Mouse (Mus musculus) layer of hippocampus, postnatal 25 days (tissue): Measurements from ENCODE around the gene Pigl. TPM values are rescaled to one million over a fixed set of nuclear protein-coding genes. Genes with fewer than 3 reads are reported as not detected.
A peak's percentile ranks its signal among the peaks of the same experiment; 100 is the strongest.
"Not testable (repeated sequence)": the region's sequence is repeated elsewhere in the genome, so short reads cannot be mapped to it uniquely, and the experiment has no call there.

Source experiments
- DNase-seq, 2 experiments: peaks; one replicate each; pipeline ENCODE4 v3.0.0; 2022; ENCODE audit warnings: mixed read lengths in 2 of 2, low spot score in 1 of 2; ENCODE audit errors: extremely low spot score in 1 of 2
- total RNA-seq, 2 experiments: library from RNA; stranded (reverse); gene quantifications; 2 replicates each; pipeline ENCODE4 v1.2.3; 2021

Pigl gene
- total RNA-seq = 1 to 10 TPM; 6.0 to 7.5 TPM

- DNase-seq = peak; percentile 78 to 82
Measured at GRCm38 (mm10) chr11:62458276-62458724, at the start of gene Pigl, which contains the start of gene Ncor1. Gene Pigl (plus strand): TSS chr11:62458460. Gene Ncor1 (minus strand): TSS chr11:62458541.

DNA sequence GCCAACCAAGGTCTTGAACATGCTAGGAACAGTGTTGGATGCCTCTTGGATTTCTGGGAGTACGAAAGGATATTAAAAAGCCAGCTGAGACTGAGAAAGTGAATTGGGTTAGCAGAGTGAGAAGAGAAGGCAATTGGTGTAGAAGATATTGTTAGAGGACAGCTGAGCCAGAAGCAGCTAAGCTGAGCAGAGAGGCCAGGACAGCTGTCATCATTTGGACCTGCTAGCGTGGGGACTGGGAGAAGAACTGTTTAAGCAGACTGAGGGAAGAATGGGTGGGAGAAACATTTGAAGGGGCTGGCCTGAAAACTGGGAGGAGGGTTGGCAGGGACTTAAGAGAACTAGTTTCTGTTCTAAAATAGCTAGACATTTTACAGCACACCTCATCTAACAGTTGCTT is 49.4 kb upstream of the Pigl start:
- DNase-seq = no peak

DNA sequence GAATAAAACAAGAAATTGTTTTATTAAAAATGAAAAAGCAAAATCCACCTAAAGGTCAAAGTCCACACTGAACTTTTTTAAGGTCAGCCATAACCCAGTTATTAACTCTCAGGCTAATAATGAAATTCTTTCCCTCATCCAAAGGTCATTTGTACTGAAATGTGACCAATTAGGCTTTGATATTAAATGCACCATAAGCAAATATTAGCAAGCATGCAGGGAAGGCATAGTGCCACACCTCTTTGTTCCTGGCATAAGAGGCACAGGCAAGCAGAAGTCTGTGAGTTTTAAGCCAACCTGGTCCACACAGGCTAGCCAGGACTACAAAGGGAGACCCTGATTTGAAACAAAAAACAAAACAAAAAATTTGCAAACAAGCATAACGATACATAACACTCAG is 48.6 kb upstream of the Pigl start:
- DNase-seq = no peak

GRCm38 (mm10) chr11:62415026-62415425 is 43.2 kb upstream of the Pigl start:
- no peak for DNase-seq

DNA sequence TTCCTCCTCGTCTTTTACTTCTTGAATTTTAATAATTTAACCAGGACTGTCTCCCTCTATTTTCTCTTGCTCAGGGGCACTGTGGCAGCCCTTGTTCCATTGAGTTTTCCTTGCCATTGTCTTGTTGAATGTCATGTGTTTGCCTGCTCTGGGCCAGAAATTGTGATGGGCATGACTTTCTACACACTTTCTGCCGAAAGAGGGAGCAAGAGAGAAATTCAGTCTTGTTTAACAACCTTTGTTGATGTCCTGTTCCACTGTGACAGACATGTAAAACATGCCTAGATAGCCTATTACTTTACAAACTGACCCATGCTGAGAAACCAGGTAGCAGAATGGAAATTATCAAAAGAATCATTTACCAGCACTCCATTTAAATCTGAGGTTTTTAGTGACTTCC is 33.7 kb upstream of the Pigl start:
- DNase-seq = no peak

DNA sequence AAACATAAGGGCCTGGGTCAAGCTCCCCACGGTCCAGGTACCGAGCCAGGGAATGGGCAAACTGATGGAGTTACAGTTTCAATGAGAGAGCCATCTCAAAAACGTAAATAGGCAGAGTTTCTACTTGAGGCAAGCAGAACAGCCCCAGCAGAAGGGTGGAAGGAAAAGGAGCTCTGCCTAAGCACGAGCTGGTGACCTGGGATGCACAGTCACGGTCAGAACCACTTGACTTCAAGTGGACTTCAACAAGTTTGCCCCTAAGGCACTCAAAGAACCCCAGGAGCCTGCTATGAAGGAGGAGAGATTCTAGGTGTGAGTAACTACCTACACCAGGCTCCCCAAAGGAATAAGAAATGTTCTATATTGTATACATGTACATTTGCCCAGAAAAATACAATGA is 32.0 kb upstream of the Pigl start:
- no peak for DNase-seq

DNA sequence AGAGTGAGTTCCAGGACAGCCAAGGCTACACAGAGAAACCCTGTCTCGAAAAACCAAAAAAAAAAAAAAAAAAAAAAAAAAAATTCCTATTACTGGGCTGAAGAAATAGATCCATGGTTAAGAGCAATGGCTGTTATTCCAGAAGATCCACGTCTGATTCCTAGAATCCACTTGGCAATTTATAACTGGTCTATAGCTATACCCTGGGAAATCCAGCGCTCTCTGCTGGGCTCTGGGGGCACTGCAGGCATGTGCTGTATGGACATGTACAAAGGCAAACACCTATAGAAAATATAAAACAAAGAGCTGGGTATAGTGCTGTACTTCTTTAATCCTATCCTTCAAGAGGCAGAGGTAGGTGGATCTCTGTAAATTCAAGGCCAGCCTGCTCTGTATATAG is 31.2 kb upstream of the Pigl start:
- no peak for DNase-seq

GRCm38 (mm10) chr11:62432211-62432610 is 26.0 kb upstream of the Pigl start:
- DNase-seq = no peak

- no peak for DNase-seq
Measured at GRCm38 (mm10) chr11:62440670-62441315, 17.5 kb upstream of the Pigl start.

GRCm38 (mm10) chr11:62445799-62446198 is 12.5 kb upstream of the Pigl start:
- no peak for DNase-seq

- no peak for DNase-seq
Measured at GRCm38 (mm10) chr11:62448971-62449370, 9.3 kb upstream of the Pigl start.

- DNase-seq = no peak
Measured at GRCm38 (mm10) chr11:62455193-62455592, 3.1 kb upstream of the Pigl start.

DNA sequence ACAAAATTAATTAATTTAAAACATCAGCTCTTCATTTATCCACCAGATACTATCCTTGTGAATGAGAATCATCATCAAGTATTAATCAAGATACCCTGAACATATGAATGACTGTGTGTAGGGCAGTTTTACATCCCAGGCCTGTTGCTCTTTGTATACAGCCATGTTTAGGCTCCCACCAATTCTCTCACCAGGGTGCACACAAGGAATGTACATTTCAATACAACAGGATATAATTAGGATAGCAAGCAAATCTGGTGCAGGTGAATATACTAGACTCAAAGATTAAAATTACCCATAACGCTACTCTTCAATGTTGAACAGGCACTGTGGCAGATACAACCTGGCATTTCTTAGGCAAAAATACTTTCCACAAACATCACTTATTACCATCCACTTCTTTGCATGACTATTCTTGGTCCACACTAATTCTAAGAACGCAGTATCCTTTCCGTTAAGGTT is 2.2 kb upstream of the Pigl start:
- no peak for DNase-seq

GRCm38 (mm10) chr11:62456483-62457172 is 1.6 kb upstream of the Pigl start:
- peak in 1 of 2 experiments; percentile 17 for DNase-seq

GRCm38 (mm10) chr11:62457241-62457890 is 894 bp upstream of the Pigl start:
- peak; percentile 70 to 78 for DNase-seq

DNA sequence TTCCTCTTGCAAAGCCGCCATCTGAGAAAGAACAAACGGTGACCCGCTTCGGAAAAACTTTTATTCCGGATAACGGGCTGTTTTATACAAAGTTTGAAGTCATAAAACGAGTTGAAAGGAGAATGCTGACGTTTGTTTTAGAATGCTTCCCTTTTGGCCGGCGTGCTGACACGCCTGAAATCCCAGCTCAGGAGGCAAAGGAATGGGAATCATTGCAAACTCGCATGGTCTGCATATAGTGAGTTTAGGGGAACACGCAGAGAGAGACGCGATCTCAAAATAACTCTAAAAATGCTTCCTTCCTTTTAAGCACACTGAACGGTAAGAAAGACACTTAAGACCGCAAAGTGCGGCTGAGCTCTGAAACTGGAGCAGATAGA is 379 bp upstream of the Pigl start:
- no peak for DNase-seq

DNA sequence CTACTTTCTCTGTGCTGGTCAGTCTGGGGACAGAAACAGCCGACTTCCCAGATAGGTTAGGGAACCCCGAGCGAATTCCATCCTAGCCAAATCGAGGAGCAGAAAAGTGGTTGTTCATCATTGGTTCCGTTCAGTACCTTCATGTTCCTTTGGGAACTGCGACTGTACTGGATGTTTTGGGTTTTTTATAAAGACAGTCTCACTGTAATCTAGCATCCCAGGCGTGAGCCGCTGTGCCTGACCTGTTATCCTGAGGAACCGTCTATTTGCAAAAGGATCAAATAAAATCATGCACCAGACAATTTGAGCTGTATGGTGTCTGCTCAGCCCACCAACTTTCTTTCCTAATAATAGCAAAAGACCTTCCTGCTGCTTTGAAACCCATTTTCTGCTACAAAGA is 520 bp downstream of the Pigl start:
- DNase-seq = no peak

DNA sequence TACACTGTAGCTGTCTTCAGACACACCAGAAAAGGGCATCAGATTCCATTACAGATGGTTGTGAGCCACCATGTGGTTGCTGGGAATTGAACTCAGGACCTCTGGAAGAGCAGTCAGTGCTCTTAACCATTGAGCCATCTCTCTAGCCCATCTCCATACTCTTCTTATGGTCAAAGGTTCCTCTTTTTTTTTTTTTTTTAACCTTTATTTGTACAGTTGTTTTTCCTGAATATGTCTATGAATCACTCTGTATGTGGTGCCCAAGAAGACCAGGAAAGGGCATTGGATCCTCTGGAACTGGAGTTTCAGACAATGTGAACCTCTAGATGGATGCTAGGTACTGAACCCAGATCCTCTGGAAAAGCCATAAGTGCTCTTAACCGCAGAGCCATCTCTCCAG is 4.3 kb downstream of the Pigl start:
- not testable (repeated sequence) for DNase-seq

DNA sequence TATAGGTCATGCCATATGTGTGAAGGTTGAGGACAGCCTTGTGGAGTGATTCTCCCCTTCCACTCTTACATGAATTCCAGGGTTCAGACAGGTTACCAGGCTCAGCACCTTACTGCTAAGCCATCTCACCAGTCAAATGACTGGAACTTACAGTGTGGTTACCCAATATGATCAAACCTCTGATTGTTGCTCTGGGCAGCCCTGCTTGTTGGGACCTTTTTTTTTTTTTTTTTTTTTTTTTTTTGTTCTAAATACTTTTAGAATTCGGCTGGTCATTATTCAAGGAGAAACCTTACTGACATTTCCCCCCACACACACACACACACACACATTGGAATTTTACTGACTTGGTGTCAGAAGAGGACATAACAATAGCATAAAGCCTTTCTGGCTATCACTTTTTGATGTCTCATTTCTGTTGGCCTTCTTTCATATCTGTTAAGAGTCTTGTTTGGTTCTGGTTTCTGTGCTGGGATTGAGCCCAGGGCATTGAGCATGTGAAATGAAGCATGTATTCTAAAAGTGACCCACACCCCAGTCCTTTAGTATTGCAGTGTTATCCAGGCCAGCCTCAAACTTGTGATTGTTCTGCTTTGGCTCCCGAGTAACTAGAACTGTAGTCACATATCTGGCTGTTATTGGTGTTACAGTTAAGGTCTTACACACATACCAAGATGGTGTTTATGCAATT is 5.1 kb downstream of the Pigl start:
- DNase-seq = no peak

DNA sequence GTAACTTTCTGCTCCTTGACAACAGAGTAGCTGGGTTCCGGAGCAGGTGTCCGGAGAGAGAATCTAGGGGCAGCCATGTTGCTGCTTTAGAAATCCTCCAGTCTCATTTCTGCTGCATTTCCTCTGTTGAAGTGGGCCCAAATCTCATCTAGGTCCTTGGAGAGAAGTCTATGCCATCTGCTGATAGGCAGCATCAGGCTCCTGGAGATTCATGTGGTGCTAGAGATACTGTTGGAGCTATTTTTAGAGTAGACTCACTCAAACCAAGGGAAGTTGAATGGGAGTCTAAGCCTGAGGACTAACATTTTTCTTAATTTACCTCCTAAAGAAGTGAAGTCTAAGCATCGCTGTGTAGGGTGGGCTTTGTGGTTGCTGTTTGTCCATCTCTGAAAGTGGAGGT is 6.4 kb downstream of the Pigl start:
- no peak for DNase-seq

GRCm38 (mm10) chr11:62465849-62466248 is 7.6 kb downstream of the Pigl start:
- DNase-seq = no peak
